Mouse (Mus musculus) right cerebral cortex, adult 18-20 months (tissue): ENCODE data around the gene Acoxl.
A peak's percentile ranks its signal among the peaks of the same experiment; 100 is the strongest.

ENCODE experiments used
- DNase-seq: peaks from one replicate; pipeline ENCODE4 v3.0.0; 2022; ENCODE audit warnings: mixed read lengths

The Acoxl gene

DNA sequence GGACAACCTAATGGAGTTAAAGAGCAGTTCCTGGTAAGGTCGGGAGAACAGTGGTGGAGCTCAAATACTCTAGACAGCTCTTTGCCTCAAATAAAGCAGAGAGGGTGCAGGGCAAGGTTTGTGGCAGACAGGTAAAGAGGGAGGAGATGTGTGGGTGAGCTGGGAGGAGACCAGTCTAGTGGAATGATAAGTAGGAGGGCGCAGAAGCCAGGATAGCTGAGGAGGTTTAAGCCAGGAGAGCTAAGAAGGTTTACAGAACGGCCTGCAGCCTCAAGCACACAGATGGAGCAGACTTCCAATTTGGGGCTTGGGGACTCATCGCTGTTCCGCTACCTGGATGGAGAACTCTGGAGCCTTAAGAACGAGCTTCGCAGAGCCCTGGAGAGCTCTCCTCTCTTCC is at the start of gene Acoxl:
Acoxl (plus strand) TSS at position 301 of the 400 bp plus-strand sequence.
- no peak for DNase-seq

DNA sequence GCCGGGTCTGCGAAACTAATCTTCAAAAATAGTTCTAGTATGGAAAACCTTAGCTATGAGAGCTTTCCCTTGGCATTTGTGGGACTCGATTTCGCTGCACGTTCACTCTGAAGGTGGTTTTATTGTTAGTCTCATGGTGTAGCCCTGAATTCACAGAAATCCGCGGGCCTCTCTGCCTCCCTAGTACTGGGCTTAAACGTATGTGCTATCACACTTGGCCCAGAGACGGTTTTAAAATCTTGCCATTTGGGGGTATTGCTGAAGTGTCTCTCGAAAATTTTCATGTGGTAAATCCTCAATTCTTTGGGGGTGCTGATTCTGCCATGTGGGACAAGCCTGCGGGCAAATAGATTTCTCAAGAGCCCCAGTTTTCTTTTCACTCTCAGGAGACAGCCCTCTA is 49.5 kb upstream of the Acoxl start:
- DNase-seq = no peak

DNA sequence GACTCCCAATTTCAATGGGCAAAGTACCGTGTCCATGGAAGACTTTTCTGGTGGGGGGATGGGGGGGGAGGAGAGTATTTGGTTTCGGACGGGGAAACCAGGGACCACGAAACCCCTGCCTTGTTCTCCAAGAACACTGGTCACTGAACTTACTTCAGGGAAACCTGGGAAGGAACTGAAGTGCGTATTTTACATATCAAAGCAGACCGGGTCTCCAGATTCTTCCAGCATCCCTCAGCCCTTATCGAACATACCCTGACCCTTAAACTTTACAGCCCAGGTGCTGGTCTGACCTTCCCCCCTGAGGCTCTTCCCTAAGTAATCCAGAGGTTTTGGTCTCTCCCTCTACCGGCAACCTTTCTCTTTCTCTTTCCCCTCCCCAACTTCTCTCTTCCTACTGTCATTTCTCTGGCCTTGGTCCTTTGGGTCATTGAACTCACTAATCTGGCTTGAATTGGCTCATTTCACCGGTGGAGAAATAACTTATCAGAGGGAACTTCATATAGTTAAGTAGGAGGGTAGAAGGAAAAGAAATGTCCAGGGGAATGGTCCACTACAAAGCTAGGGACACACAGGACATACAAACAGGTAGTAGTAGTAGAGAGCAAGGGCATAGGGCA is 48.9 kb upstream of the Acoxl start:
- no peak for DNase-seq

DNA sequence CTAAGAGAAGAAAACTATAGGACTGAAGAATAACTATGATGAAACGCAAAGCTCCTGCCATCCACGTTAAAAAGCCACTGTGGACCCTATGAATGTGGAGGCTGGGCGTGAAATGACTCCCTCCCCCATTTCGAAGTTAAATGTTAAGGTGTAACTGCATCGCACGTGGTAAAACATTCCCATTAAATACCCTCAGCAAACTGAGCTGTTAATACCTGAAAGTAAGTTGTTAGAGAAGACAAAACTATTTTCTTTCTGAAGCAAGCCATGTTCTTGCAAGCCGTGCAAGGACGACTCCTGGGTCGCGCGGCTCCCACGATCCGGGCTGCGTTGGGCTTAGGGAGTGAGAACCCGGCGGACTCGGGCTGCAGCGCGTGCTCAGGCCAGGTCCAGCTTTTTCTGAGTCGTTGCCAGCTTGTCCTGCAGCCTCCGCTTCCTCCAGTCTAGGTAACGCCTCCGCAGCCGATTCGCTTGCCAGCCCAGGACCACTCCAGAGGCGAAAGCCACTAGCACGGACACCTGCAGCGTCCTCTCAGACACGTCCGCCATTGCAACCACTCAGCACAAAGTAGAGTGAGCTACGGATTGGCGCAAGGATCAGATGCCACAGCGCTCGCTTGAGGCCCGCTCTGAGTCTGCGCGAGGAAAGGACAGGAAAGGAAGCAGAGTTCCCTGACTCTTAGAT is 46.6 kb upstream of the Acoxl start, which contains the start of gene Mtln:
Mtln (minus strand) TSS at position 570 of the 685 bp plus-strand sequence.
- peak; percentile 94 for DNase-seq

DNA sequence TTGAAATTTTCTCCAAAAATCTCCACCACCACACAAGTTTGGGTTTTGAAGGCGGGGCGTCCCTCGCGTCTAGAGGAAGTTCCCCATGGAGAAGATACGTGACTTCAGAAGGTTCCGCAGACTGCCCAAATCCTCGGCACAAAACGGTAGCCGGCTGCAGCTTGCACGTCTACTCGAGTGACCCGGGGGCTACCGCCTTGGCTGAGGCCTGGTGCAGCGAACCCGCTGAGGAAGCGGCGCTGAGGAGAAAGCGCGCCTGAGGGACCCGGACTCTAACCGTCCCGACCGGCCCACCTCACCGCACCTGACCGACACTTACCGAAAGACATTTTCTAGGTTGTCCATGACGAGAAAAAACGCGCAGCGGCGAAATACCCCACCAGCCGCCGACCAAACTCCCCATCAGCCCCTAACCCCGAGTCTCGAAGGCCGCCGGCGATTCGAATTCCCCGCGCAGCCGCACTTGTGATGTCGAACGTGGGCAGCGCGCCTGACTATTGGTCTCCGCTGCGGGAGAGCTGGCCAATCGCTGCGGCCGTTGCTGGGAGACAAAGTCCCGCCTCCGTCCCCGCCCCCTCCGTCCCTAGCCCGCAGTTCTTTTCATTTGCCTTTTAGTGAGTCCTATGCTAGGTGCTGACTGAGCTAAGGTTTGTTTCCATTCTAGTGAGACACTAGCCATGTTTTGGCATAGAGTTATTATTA is 7.1 kb upstream of the Acoxl start, which contains the start of gene Bub1:
Bub1 (minus strand) TSS at position 465 of the 702 bp plus-strand sequence.
- peak; percentile 94 for DNase-seq

DNA sequence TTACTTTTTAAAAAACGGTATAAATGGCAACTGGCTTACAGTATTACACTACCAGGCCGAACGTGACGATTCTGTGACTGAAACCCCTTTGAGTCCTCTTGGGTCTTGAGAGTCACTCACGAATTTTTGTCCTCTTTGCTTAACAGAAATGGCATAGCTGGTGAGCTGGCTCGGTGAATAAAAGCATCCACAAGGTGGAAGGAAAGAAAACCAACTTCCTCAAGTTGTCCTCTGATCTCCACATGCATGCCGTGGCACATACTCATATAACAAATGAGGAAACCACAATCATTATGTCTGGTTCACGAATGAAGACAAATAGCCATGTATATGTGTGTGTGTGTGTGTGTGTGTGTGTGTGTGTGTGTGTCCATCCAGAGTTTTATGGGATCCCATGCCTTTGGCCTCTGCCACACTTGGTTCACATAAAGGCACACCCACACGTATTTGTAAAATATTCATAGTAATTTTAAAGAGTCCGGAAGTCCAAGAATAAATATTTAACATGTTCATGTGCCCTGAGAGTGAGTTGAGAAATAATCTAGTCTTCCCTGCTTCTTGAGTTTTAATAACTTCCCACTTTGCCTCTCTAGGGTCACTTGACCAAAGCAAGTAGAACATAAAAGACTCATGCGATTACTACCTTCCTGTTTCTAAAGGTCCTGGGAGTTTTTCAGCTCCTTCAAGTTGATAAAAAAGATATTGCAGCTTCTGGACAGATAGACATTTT is 6.4 kb upstream of the Acoxl start:
- DNase-seq = no peak

DNA sequence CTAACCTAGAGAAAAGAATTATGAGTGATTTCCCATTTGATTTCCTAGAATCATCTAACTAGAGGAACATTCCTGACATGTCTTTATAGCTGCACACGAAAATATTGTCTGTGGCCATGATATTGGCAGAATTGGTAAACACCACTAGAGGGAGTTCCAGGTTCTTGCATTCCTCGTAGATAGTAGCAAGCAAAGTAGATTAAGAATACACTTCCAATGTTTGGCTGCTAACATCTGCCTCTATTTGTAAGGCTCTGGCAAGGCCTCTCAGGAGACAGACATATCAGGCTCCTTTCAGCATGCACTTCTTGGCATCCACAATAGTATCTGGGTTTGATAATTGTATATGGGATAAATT is 5.9 kb upstream of the Acoxl start:
- no peak for DNase-seq

DNA sequence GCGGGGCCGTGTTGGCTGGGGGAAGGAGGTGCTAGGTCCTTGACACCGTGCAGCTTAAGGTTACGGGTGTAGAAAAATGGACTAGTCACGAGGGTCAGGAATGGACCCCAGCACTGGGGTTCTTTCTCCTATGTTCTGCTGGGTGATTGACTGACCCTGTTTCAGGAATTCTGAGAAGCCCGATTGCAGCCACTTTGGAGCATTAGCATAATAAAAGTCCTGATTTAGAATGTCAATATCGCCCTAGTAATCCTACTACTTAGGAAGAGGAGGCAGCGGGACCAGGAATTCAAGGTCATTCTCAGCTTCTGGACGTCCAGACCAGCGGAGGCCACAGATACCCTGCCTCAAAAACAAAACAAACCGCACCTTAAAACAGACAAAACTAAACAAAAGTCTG is 749 bp downstream of the Acoxl start:
- DNase-seq = no peak

DNA sequence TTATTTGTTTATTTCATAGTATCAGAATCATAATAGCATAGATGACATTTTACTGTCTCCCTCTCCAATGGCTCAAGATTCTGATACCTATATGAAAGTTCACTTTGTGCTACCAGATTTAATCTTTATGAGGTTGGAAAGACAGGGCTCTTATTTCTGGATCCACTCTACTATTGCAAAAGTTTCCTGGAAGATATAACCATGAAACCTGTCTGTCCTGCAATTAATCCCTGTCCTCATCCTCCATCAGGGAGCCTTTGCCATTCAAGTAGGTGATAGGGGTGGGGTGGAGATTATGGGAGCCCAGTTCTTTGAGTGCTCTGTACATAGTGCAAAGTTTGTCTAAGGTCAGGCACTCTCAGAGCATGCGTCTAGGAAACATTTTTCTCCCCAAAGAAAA is 2.7 kb downstream of the Acoxl start:
- no peak for DNase-seq

DNA sequence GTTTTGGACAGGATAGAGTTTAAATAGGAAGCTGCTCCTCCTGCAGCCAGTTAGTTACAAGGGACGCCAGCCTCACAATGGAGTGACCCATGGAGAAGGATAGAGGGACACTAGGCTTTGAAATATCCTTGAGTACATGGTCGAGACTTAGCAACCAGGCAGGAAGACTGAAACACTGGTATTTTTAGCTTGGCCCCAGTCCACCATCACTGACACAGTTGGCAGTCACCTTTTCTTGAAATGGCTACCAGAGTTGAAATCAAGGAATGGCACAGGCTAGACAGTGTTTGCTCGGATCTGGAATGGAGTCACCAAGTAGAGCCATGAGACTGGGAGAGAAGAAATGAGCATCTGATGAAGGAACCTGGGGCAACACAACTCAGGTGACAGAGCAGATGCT is 3.7 kb downstream of the Acoxl start:
- no peak for DNase-seq

DNA sequence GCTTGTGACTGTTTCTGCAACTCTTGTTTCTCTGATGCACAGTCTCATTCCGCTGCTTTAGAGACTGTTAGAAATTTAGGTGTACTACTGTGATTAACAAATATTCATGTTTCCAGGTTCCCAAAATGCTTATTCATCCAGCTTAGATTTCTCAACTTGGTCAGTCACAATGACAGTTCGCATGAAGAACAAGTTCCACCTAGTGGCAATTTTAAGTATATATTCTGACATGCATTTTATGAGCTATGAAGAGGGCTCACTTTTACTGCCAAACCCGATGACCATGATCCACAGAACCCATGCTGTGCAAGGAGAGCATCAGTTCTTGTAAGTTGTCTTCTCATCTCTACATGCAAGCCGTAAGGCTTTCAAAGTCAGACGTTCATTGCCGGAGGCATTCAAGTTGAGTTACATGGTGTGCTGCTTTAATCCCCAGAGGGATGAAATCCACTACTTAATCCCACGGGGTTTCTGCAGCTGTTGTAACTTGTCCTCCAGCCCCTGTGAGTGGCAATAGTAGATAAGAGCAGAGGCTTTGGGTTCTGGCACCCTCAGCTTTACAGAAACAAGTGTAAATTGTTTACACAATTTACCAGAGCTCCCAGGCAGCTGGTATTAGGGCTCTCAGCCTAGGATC is 6.8 kb downstream of the Acoxl start:
- DNase-seq = no peak

DNA sequence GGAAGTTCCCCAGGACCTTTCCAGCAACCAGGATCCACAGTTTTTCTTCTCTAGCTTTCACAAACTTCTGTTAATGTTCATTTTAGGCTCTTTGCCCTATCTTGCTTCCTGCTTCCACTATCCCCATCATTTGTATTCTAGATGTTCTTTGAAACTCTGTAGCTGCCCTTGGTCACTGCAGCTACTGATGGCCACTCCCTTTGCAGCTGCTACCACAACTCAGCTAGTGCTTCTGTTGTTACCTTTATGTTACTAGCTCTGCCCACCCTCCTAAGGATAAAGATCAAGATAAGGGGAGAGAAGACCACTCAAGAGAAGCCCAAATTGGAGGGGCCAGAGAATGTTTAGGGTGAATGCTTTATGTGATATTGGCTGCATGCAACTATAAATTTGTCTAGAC is 7.3 kb downstream of the Acoxl start:
- no peak for DNase-seq

DNA sequence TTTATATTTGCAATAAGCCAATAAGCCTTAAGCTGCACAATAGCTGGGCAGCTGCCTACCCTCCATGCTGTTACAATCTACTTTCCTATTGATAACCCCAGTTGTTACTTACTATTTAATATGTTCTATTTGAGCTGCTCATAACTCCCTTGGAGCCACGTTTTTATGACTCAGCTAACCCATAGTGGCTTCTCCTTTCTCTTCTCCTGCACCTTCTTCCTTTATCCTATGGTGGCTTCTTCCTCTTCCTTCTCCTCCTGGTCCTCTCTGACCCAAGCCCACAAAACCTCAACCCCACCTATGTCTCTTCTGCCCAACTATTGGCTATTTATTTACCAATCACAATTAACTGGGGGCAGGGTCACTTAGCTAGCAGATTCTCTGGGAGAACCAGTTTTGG is 7.9 kb downstream of the Acoxl start:
- DNase-seq = no peak

DNA sequence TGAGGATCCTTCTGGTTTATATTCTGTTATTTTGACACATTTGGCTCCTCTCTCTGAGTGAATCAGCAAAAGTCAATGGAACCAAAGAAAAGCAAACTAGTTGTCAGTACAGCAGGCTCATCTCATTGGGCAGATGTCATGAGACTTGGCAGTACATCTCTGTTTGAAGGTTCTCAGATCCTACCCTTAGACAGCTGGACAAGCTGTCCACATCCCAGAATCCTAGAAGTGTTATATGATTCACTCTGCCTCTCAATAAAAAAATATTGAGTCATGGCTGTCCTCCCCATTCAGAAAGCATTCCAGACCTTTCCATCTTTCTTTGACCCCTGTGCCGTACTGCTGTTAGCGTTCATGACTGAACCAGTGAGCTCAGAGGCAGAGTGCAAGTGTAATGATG is 11.7 kb downstream of the Acoxl start:
- no peak for DNase-seq

DNA sequence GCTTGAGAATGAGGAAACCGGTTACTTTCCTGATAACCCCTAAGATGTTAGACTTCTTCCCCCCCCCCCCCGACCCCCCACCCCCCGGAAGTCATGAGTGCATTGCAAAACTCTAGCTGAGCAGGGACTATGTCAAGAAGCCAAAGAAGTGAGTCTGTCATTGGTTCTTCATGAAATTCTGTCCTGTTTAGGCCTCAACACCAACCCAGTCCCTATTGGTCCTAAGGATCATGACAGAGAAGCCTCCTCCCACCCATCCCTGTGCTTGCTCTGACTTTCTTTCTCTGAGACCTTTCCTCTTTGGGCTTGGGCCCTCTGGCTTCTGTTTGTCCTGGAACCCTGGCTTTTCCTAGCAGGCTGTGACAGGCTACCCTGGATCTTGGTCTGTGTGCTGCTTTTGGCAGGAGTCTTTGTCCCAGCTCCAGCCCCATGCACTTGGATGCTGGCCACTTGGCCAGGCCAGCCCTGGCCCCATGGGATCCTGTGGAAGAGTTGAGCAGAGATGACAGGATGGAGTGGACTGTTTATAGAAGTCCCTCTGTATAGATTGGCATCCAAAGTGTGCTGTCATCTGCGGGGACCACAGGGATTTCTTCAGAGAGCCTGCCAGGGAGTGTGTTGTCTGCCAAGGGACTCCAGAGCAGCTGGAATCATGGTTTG is 15.8 kb downstream of the Acoxl start:
- DNase-seq = peak; percentile 25

DNA sequence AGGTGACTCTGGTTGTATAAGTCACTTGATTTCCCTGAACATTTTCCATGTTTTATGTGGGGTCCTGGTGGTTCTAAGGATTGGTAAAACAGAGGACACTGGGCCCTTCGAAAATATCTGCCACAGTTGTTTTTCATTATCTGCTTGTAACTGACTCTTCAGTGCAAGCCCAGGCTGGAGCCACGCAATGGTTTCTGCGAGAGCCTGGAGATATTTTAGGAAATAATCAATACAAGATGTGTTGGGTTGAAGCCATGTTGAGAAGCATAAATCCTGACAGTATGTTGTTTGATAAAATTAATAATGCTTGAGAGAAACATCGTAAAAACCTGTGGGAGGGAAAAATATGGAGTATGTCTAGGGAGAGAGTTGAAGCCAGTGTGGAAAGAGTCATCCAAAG is 25.7 kb downstream of the Acoxl start:
- DNase-seq = no peak

DNA sequence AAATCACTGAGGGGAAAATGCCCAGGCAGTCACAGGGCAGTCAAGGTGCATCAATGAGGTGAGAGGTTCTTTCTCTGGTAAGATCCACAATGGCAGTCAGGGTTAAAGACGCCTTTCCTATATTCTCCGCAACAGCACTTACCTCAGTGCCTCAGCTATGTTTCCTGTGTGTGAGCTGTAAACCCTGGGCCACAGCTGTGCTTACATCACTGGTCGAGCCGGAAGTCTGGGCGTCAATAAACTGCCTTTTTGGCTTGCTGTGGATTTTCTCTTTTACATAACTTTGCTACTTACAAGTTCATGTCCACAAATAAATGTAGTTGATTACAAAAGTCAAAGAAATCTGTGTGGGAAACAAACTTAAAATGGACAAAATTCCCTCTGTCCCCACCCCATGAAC is 42.4 kb downstream of the Acoxl start:
- no peak for DNase-seq

DNA sequence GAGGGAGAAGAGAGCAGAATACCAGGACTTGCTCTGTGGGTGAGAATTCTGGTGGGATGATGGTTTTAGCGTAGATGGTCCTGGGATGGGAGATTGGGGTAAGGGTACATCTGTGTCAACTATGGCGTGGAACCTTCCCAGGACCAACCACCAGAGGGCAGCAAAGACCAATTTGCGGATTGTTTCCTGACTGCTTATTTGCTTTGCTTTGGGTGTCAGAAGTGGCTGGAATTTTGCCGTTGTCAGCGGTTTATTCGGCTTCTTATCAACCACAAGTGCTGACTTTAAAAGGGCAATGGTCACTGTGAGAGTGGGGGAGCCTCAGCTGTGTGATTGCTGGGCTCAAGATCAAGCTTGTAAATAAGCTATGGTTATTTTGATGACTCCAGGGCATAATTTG is 50.8 kb downstream of the Acoxl start:
- peak; percentile 70 for DNase-seq

DNA sequence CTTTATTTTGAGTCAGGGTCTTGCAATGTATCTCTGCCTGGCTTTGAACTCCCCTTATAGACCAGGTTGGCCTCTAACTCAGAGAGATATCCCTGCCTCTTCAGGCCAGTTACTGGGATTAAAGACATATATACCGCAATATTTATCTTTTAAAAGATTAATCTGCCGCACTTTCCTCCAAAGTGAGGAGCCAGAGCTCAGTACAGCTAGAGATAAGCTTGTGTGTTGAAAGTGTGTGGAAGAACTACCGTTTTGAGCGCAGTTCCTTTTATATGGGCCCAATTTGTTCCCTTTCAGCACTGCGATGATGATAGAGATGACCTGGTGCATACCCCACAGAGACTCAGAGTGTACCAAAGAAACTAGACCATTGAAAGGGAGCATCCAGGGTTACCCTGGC is 51.3 kb downstream of the Acoxl start:
- DNase-seq = no peak

DNA sequence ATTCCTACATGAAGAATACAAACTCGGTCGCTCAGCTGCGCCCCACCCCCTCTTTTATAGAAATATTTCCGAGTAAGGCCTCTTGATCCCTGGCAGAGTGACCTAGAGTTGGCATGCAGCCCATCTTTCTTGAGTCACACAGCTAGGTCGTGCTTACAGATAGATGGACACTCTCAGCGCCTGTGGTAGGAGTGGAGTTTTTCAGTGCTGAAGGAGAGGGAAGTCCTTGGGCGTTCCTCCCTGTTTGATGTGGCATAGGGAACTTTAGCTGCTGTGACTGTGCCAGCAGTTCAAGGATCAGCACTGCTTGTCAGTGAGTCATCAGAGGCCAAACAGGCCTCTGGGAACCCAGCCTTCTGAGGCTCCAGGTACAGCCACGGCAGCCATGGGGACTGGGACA is 51.9 kb downstream of the Acoxl start:
- DNase-seq = no peak

DNA sequence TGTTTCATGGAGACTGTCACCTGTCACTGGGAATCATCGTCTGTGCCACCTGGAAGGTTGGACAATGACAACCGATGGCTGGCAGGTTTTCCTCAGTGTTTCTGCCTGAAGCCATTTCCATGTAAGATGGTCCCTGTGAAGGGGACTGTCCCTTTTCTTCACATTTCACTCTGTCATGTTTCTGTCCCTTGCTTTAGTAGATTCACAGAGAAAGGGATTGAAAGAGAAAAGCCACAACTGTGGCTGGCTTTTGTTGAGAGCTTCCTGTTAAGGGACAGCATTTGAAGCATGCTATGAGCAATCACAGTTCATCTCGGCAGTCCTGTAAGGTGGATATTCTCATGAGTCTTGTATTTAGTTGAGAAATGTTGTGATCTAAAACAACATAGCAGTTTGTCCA is 52.4 kb downstream of the Acoxl start:
- no peak for DNase-seq

DNA sequence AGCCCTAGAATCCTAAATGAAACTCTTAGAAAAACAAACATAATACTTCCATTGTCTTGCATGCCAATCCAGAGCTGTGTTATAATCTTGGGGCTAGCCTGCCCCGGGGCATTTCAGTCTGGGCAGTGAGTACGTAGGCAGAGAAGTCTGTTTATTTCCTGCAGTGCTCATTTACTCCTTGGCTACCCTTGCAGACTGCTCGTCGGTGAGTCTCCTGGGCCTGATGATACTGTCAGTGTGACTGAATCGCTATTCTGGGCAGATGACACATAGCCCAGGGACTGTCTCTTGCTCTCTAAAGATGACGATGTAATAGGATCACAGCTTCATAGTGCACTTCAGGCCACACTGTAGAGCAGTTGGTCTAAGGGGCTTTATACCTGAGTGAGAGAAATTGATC is 56.2 kb downstream of the Acoxl start:
- peak; percentile 12 for DNase-seq

DNA sequence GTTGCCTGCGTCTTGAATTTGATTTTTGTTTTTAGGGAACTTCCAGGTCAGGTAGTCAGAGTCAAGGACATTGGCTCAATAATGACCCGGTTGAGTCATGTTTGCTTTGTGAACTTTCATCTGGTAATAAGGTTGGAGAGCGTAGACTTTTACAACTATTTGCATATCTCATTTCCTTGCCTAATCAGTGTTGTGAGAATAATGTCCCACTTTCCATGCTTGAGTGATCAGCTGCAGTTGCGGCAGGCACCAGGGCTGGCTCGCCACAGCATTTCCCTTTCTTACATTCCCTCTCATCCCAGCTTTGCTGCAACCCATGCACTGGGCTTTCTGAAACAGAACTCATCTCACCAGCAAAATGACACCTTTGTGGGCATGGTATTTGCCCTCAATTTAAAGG is 59.0 kb downstream of the Acoxl start:
- no peak for DNase-seq
